Mouse (Mus musculus) myocyte (in vitro differentiated cells): Measurements from ENCODE around the gene Bdkrb1.

Experiments
- CEBPB ChIP-seq: IDR thresholded peaks from 2 replicates; pipeline ENCODE4 v1.6.1; 2011; ENCODE audit warnings: mild to moderate bottlenecking, moderate library complexity; ENCODE audit not compliant: poor library complexity, insufficient read depth, severe bottlenecking
- E2F4 ChIP-seq: IDR thresholded peaks from one replicate; pipeline ENCODE4 v1.6.1; 2011; ENCODE audit warnings: mild to moderate bottlenecking, control low read depth, moderate library complexity; ENCODE audit not compliant: insufficient read depth
- MAX ChIP-seq: IDR thresholded peaks from one replicate; pipeline ENCODE4 v1.6.1; 2011; ENCODE audit warnings: low read depth, mild to moderate bottlenecking, control low read depth
- MYOD1 ChIP-seq, 3 experiments: IDR thresholded peaks; one replicate each; pipeline ENCODE4 v1.6.1; 2011; ENCODE audit warnings: control low read depth in 2 of 3, low read depth in 2 of 3, mild to moderate bottlenecking in 2 of 3, moderate library complexity in 1 of 3; ENCODE audit not compliant: insufficient read length in 2 of 3, control insufficient read depth in 1 of 3
- MYOG ChIP-seq, 3 experiments: IDR thresholded peaks; one replicate each; pipeline ENCODE4 v1.6.1; 2011; ENCODE audit warnings: control low read depth in 2 of 3, low read depth in 2 of 3, mild to moderate bottlenecking in 2 of 3; ENCODE audit not compliant: insufficient read length in 2 of 3, control insufficient read depth in 1 of 3, insufficient read depth in 1 of 3
- POLR2A ChIP-seq: IDR thresholded peaks from one replicate; pipeline ENCODE4 v1.6.1; 2011; ENCODE audit warnings: low read depth, mild to moderate bottlenecking, control low read depth, moderate library complexity; ENCODE audit not compliant: insufficient read length
- POLR2AphosphoS2 ChIP-seq: IDR thresholded peaks from one replicate; pipeline ENCODE4 v1.6.1; 2011; ENCODE audit warnings: low read depth, control low read depth; ENCODE audit not compliant: insufficient read length
- TCF12 ChIP-seq: IDR thresholded peaks from one replicate; pipeline ENCODE4 v1.6.1; 2011; ENCODE audit warnings: mild to moderate bottlenecking, control low read depth; ENCODE audit not compliant: poor library complexity, insufficient read depth, severe bottlenecking
- USF1 ChIP-seq: IDR thresholded peaks from one replicate; pipeline ENCODE4 v1.6.1; 2011; ENCODE audit warnings: low read depth, mild to moderate bottlenecking, control low read depth, moderate library complexity

DNA sequence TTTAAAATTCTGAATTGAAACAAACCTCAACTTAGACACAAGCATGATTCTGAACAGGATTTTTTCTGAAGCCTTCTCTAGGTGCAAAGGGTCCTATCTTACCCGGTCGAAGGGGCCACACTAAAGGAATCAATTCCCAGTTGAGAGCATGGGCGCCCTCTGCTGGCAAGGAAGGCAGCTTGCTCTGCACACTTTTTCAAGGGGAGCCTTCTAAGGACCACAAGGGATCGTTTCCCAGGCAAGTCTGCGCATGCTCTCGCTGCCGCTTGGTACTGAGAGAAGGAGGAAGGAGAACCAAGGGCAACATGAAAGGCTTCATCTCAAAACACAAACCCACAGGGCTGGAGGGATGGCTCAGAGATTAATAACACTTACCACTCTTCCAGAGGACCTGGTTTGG, 8.9 kb downstream of the Bdkrb1 start:
- TF ChIP-seq USF1: no peak
- no peak for TF ChIP-seq POLR2A
- no peak for TF ChIP-seq MYOG (IDR thresholded peaks at IDR 0.05; ENCODE audit: control insufficient read depth in 1 of 3, insufficient read depth in 1 of 3, insufficient read length in 2 of 3, low read depth in 2 of 3)
- TF ChIP-seq MAX: no peak
- TF ChIP-seq E2F4: no peak
- TF ChIP-seq POLR2AphosphoS2: peak; percentile 5
- no peak for TF ChIP-seq MYOD1 (IDR thresholded peaks at IDR 0.05; ENCODE audit: control insufficient read depth in 1 of 3, insufficient read length in 2 of 3, low read depth in 2 of 3)
- TF ChIP-seq CEBPB: no peak
- TF ChIP-seq TCF12: no peak
